Mouse (Mus musculus) brain, embryonic 14.5 days (tissue): ENCODE data around the gene Rsg1. TPM values are rescaled to one million over a fixed set of nuclear protein-coding genes. Genes with fewer than 3 reads are reported as not detected.

ENCODE experiments used
- DNase-seq: peaks from one replicate; pipeline ENCODE4 v3.0.0-alpha.2; 2011; ENCODE audit warnings: low read depth
- CTCF ChIP-seq: fragments of 200-500 bp; IDR thresholded peaks from 2 replicates; pipeline ENCODE4 v1.5.1; 2012; ENCODE audit warnings: inconsistent platforms, mild to moderate bottlenecking, moderate library complexity, borderline replicate concordance; ENCODE audit not compliant: insufficient read depth, insufficient read length; ENCODE audit errors: extremely low read depth
- POLR2A ChIP-seq: fragments of 200-500 bp; IDR thresholded peaks from 2 replicates; pipeline ENCODE4 v1.6.1; 2012; ENCODE audit warnings: mild to moderate bottlenecking, inconsistent platforms, borderline replicate concordance; ENCODE audit not compliant: poor library complexity, insufficient read depth, insufficient read length, severe bottlenecking; ENCODE audit errors: extremely low read depth
- polyA plus RNA-seq: library from polyadenylated mRNA; depleted of rRNA; stranded (reverse); fragments of >200 nt; gene quantifications from 2 replicates; pipeline ENCODE4 v1.2.3, GENCODE M21; 2012

The Rsg1 gene
- polyA plus RNA-seq, 1 experiment = 5.2 TPM

GRCm38 (mm10) chr4:141214337-141214851 is 638 bp downstream of the Rsg1 start:
- peak; percentile 47 for DNase-seq
- TF ChIP-seq POLR2A = no peak
- peak; percentile 52; the same call in 1 of the 2 replicates for TF ChIP-seq CTCF

- TF ChIP-seq CTCF (no peak), POLR2A (no peak)
- DNase-seq = no peak
Observed at GRCm38 (mm10) chr4:141219583-141220213, 5.9 kb downstream of the Rsg1 start.

- no peak for TF ChIP-seq CTCF
- TF ChIP-seq POLR2A = no peak
Observed at GRCm38 (mm10) chr4:141221848-141222247, 8.1 kb downstream of the Rsg1 start.

GRCm38 (mm10) chr4:141222752-141223151 is 9.0 kb downstream of the Rsg1 start:
- TF ChIP-seq POLR2A = no peak
- TF ChIP-seq CTCF = no peak
- DNase-seq = no peak

More at GRCm38 (mm10) chr4:141221848-141222247, 8.1 kb downstream of the Rsg1 start:
- DNase-seq = no peak

- TF ChIP-seq POLR2A = no peak
- no peak for TF ChIP-seq CTCF
- DNase-seq = no peak
Observed at GRCm38 (mm10) chr4:141228687-141229086, 14.9 kb downstream of the Rsg1 start.

GRCm38 (mm10) chr4:141233196-141233595 is 19.4 kb downstream of the Rsg1 start:
- TF ChIP-seq CTCF (no peak), POLR2A (no peak)
- DNase-seq = no peak

- TF ChIP-seq CTCF (no peak), POLR2A (no peak)
- no peak for DNase-seq
Observed at GRCm38 (mm10) chr4:141235537-141236111, 21.9 kb downstream of the Rsg1 start.

- TF ChIP-seq POLR2A (no peak), CTCF (no peak)
- no peak for DNase-seq
Observed at GRCm38 (mm10) chr4:141236856-141237255, 23.1 kb downstream of the Rsg1 start.

GRCm38 (mm10) chr4:141238492-141239387 is 25.0 kb downstream of the Rsg1 start:
- TF ChIP-seq CTCF (no peak), POLR2A (no peak)

GRCm38 (mm10) chr4:141239388-141240125 is 25.8 kb downstream of the Rsg1 start, which contains the start of gene Arhgef19:
Gene Arhgef19, plus strand, starts transcription at chr4:141239499.
- DNase-seq = peak; percentile 92
- no peak for TF ChIP-seq CTCF
- TF ChIP-seq POLR2A = no peak

More at GRCm38 (mm10) chr4:141238492-141239387, 25.0 kb downstream of the Rsg1 start:
- no peak for DNase-seq

GRCm38 (mm10) chr4:141240617-141241016 is 26.9 kb downstream of the Rsg1 start:
- DNase-seq = peak; percentile 25
- TF ChIP-seq CTCF (no peak), POLR2A (no peak)

- no peak for DNase-seq
- TF ChIP-seq POLR2A (no peak), CTCF (no peak)
Observed at GRCm38 (mm10) chr4:141241861-141242260, 28.1 kb downstream of the Rsg1 start.

- peak; percentile 46 for DNase-seq
- no peak for TF ChIP-seq POLR2A
- no peak for TF ChIP-seq CTCF
Observed at GRCm38 (mm10) chr4:141242651-141243241, 29.0 kb downstream of the Rsg1 start.

- TF ChIP-seq POLR2A = no peak
- TF ChIP-seq CTCF = no peak
- no peak for DNase-seq
Observed at GRCm38 (mm10) chr4:141243636-141244035, 29.9 kb downstream of the Rsg1 start.
